Mouse (Mus musculus) frontal cortex, adult (tissue): ENCODE results near the gene Scn2b.

ENCODE experiments used
- ATAC-seq: cut with Nextera tagmentation; 2 replicates; pipeline ENCODE4 v1.9.2; 2017; ENCODE audit warnings: mild to moderate bottlenecking, moderate library complexity, mixed read lengths; ENCODE audit not compliant: low TSS enrichment

Gene Scn2b

GRCm38 (mm10) chr9:45117741-45118431 is at the start of gene Scn2b:
Gene Scn2b, plus strand, starts transcription at chr9:45117782.
- 0 out of 2 replicates have a peak, but pooled peaks have one; percentile 35 for ATAC-seq

GRCm38 (mm10) chr9:45071800-45072199 is 45.8 kb upstream of the Scn2b start:
- ATAC-seq, result no peak

- no peak for ATAC-seq
Measured at GRCm38 (mm10) chr9:45077859-45078258, 39.7 kb upstream of the Scn2b start.

GRCm38 (mm10) chr9:45079011-45079410 is 38.6 kb upstream of the Scn2b start, which contains the start of gene Jaml:
Gene Jaml, plus strand, starts transcription at chr9:45079183.
- ATAC-seq, result no peak

GRCm38 (mm10) chr9:45083132-45083531 is 34.5 kb upstream of the Scn2b start:
- ATAC-seq, result no peak

GRCm38 (mm10) chr9:45084556-45084955 is 33.0 kb upstream of the Scn2b start:
- no peak for ATAC-seq

GRCm38 (mm10) chr9:45085741-45086690 is 31.6 kb upstream of the Scn2b start:
- ATAC-seq, result no peak

- no peak for ATAC-seq
Measured at GRCm38 (mm10) chr9:45088040-45088439, 29.5 kb upstream of the Scn2b start.

GRCm38 (mm10) chr9:45090811-45091210 is 26.8 kb upstream of the Scn2b start:
- ATAC-seq, result no peak

- no peak for ATAC-seq
Measured at GRCm38 (mm10) chr9:45092641-45093040, 24.9 kb upstream of the Scn2b start.

GRCm38 (mm10) chr9:45095149-45095937 is 22.2 kb upstream of the Scn2b start:
- no peak for ATAC-seq

- ATAC-seq, result no peak
Measured at GRCm38 (mm10) chr9:45097877-45098276, 19.7 kb upstream of the Scn2b start.

GRCm38 (mm10) chr9:45098426-45098825 is 19.2 kb upstream of the Scn2b start:
- no peak for ATAC-seq

- no peak for ATAC-seq
Measured at GRCm38 (mm10) chr9:45102528-45102927, 15.1 kb upstream of the Scn2b start.

- no peak for ATAC-seq
Measured at GRCm38 (mm10) chr9:45103211-45103979, 14.2 kb upstream of the Scn2b start.

GRCm38 (mm10) chr9:45105596-45106374 is 11.8 kb upstream of the Scn2b start:
- ATAC-seq, result no peak

- peak; percentile 76 for ATAC-seq
Measured at GRCm38 (mm10) chr9:45115706-45116105, 1.9 kb upstream of the Scn2b start.

GRCm38 (mm10) chr9:45116819-45117218 is 763 bp upstream of the Scn2b start:
- ATAC-seq, result no peak

GRCm38 (mm10) chr9:45118552-45118951 is 970 bp downstream of the Scn2b start:
- ATAC-seq, result no peak

- no peak for ATAC-seq
Measured at GRCm38 (mm10) chr9:45119316-45119953, 1.9 kb downstream of the Scn2b start.
